Mouse (Mus musculus): ENCODE data around the gene Cd52. TPM values are rescaled to one million over a fixed set of nuclear protein-coding genes. Genes with fewer than 3 reads are reported as not detected.
A peak's percentile ranks its signal among the peaks of the same experiment; 100 is the strongest.

Gene Cd52
- total and polyA plus RNA-seq, 3 experiments: 1,886 to 5,448 (median 2,306) TPM

DNA sequence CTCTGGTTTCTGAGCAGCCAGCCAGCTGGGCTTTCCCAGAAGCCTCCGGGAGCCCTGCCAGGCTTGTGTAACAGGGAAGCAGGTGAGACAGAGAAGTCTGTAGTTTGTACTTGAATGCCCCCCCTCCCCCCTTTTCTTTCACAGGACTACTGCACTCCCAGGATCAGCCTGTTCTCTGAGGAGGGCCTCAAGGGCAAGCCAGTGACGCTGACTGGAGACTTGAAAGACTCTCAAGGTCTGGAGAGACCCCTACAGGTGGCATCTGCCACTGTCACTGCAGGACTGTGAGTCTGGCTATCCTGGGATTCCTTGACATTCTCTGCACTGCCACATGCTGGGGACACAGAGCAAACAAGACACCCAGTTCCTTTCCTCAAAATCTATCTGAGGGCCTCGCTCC, 16.2 kb downstream of the Cd52 start:
- no peaks in the 10 kb centered on the region for H3K79me2 ChIP-seq (replicated peaks; ENCODE audit: control insufficient read depth, extremely low read depth, insufficient read depth, poor library complexity, severe bottlenecking)
- no peak overlapping the region for H3K4me2 ChIP-seq (ENCODE audit: insufficient read depth, low read depth, poor library complexity, severe bottlenecking)
- H3K27ac ChIP-seq (ENCODE audit: insufficient read depth, low read depth): no peak overlapping the region
- H3K9ac ChIP-seq (ENCODE audit: insufficient read depth, low read depth): no peak overlapping the region
- H3K4me1 ChIP-seq (ENCODE audit: control insufficient read depth in 1 of 2, insufficient read depth in 2 of 2): peaks cover 4 to 24% of the 10 kb centered on the region in 2 experiments
- TF ChIP-seq ZC3H11A (IDR thresholded peaks at IDR 0.05; ENCODE audit: low read depth, low read length) (peak; percentile 43), CTCF (conservative IDR thresholded peaks at IDR 0.05 in 1 of 2, IDR thresholded peaks at IDR 0.05 in 1 of 2; ENCODE audit: low read depth in 2 of 2, low read length in 2 of 2) (peak; percentile 50 to 94; a peak in 3 of 4 replicates), JUN (IDR thresholded peaks at IDR 0.05; ENCODE audit: insufficient read depth, low read depth, low read length) (no peak), NELFE (IDR thresholded peaks at IDR 0.05; ENCODE audit: low read depth, low read length) (peak; percentile 29; the same call in 1 of the 2 replicates), MEF2A (IDR thresholded peaks at IDR 0.05; ENCODE audit: borderline replicate concordance, low read depth, low read length) (peak; percentile 43; the same call in 1 of the 2 replicates), MYC (IDR thresholded peaks at IDR 0.05; ENCODE audit: low read depth, low read length) (0 out of 2 replicates have a peak, but pooled peaks have one; percentile 16), HCFC1 (IDR thresholded peaks at IDR 0.05; ENCODE audit: low read depth, low read length) (no peak), SMC3 (IDR thresholded peaks at IDR 0.05; ENCODE audit: low read depth, low read length) (peak; percentile 89), RAD21 (IDR thresholded peaks at IDR 0.05; ENCODE audit: low read depth, low read length) (peak; percentile 88), ETS1 (conservative IDR thresholded peaks at IDR 0.05; ENCODE audit: low read depth, low read length) (no peak)
- H3K36me3 ChIP-seq (replicated peaks in 1 of 2; ENCODE audit: control insufficient read depth in 1 of 2, insufficient read depth in 1 of 2, low read length in 1 of 2): peaks cover 0 to 1% of the 10 kb centered on the region in 2 experiments
- in situ Hi-C loops (cut with MboI; ENCODE audit: low pct_ligation_motif_present, low pct_unique_long_range_greater_than_20kb, low sequenced_read_pairs): loop anchor here (5.0 to 25.0 kb wide), 3 partner anchors 41 to 491 kb away; partner anchors contain the start of genes Gpn2 and Lin28a
- no peak overlapping the region for H3K4me3 ChIP-seq (replicated peaks in 1 of 3; ENCODE audit: low read depth in 2 of 3, low read length in 2 of 3, poor library complexity in 1 of 3)
- no peaks in the 10 kb centered on the region for H3K9me3 ChIP-seq (replicated peaks; ENCODE audit: low read length)
- dilution Hi-C loops (cut with MboI; ENCODE audit: extremely low pct_ligation_motif_present, extremely low pct_unique_long_range_greater_than_20kb, low sequenced_read_pairs): no loop called here
- H3K27me3 ChIP-seq (replicated peaks): peaks cover 2% of the 10 kb centered on the region
- DNase-seq (ENCODE audit: extremely low read depth): peak; percentile 88

DNA sequence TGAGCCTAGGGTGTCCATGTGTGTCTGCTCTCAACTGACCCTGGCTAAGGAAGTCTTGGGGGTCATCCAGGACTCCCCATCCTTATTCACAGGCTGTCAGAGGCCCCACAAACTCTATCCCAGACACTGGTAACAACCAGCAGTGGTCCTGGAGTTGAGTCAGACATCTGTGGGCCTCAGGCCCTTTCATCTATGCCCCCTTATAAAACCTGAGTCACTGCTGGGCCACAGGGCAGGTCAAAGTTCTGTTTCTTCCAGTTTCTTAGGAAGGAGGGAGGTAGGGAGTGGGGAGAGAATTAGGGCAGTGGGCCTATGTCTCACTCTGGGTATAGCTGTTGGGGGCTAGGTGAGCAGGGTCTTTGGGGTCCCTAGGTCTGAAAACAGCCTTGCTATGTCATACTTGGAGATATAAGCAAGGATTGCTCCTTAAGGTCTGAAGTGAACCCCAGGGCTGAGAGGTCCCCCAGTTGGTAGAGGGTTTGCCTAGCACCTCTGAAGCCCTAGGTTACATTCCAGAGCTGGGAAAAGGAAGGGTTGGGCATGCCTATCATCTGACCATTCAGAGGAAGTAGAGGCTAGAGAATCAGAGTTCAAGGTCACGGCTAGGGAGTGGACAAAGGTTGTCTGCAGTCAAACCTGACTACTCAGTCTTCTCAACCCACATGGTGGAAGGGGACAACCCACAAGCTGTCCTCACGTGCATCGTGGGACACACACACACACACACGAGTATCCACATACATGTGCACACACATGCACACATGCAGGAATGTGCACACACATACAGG, 25.9 kb downstream of the Cd52 start:
- Histone ChIP-seq H3K79me2 (replicated peaks; ENCODE audit: control insufficient read depth, extremely low read depth, insufficient read depth, poor library complexity, severe bottlenecking) (no peaks in the 10 kb centered on the region), H3K36me3 (replicated peaks in 1 of 2; ENCODE audit: control insufficient read depth in 1 of 2, insufficient read depth in 1 of 2, low read length in 1 of 2) (no peaks in the 10 kb centered on the region), H3K4me3 (replicated peaks in 1 of 3; ENCODE audit: low read depth in 2 of 3, low read length in 2 of 3, poor library complexity in 1 of 3) (no peak overlapping the region), H3K4me1 (ENCODE audit: control insufficient read depth in 1 of 2, insufficient read depth in 2 of 2) (peaks cover 3 to 9% of the 10 kb centered on the region in 2 experiments), H3K9ac (ENCODE audit: insufficient read depth, low read depth) (no peak overlapping the region), H3K27ac (ENCODE audit: insufficient read depth, low read depth) (no peak overlapping the region), H3K27me3 (replicated peaks) (peaks cover 2% of the 10 kb centered on the region), H3K9me3 (replicated peaks; ENCODE audit: low read length) (no peaks in the 10 kb centered on the region), H3K4me2 (ENCODE audit: insufficient read depth, low read depth, poor library complexity, severe bottlenecking) (no peak overlapping the region)
- in situ Hi-C loops (cut with MboI; ENCODE audit: low pct_ligation_motif_present, low pct_unique_long_range_greater_than_20kb, low sequenced_read_pairs) (no loop called here), dilution Hi-C loops (cut with MboI; ENCODE audit: extremely low pct_ligation_motif_present, extremely low pct_unique_long_range_greater_than_20kb, low sequenced_read_pairs) (no loop called here)
- DNase-seq (ENCODE audit: extremely low read depth): no peak
- TF ChIP-seq BHLHE40 (IDR thresholded peaks at IDR 0.05; ENCODE audit: low read depth, low read length): peak; percentile 71
- TF ChIP-seq ZMIZ1 (IDR thresholded peaks at IDR 0.05; ENCODE audit: low read depth, low read length): no peak

All from CH12.LX (cell line).